Mouse (Mus musculus): Measurements from ENCODE around the gene Fam213b.

Gene Fam213b

DNA sequence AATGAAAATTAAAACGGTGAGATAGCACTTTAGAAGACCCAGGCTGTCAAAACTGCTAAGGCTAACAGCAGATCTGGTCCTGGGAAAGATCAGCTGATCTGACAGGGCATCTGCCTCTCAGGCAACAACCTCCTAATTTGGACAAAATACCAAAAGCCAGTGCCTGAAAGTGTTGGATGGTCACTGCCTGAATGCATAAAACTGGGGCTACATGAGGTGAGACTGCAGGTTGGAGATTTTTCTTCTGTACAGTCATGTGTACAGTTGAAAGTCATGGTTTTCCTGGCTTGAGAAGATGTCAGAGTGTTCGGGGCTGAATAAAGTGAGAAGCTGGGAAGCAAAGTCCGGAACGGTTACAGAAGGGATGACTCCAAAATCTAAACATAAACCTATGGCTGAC is 45.1 kb downstream of the Fam213b start:
- DNase-seq (ENCODE audit: inconsistent age in 2 of 2, low spot score in 1 of 2), result peak in 1 of 2 experiments; percentile 12

GRCm38 (mm10) chr4:154852696-154853095 is 46.2 kb downstream of the Fam213b start:
- peak in 1 of 2 experiments; percentile 7 for DNase-seq (ENCODE audit: inconsistent age in 2 of 2, low spot score in 1 of 2)
